Mouse (Mus musculus): Measurements from ENCODE around the gene Tubb5.

- TF ChIP-seq CTCF (conservative IDR thresholded peaks at IDR 0.05; ENCODE audit: insufficient read depth, insufficient read length, low read depth, low read length) (no peak; the same call in 1 of the 2 replicates), POLR2A (IDR thresholded peaks at IDR 0.05; ENCODE audit: low read depth, low read length) (no peak)
Measured at GRCm38 (mm10) chr17:35848112-35848511, 10.0 kb upstream of the Tubb5 start.
